Mouse (Mus musculus) adrenal gland, adult (tissue): ENCODE results near the gene Gm45062.

Experiments
- DNase-seq, 2 experiments: peaks; one replicate each; pipeline ENCODE4 v3.0.0; 2022 to 2023; ENCODE audit warnings: low spot score in 1 of 2; ENCODE audit not compliant: inconsistent age in 2 of 2

Gene Gm45062

DNA sequence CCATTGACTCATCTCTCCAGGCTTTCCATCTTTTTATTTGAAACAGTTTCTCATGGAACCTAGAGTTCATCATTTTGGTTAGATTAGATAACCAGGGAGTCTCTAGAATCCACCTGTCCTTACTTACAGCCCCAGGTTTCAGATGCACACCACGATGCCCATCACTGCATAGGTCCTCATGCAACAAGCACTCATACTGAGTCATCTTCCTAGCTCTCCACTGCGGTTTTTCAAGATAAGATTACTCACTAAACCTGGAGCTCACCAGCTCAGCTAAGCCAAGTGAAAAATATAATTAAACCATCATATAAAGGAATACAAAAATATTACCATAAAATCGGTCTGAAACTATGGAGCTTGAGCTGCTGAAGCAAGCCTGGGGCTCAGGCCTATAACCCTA is 324.6 kb downstream of the Gm45062 start:
- no peak for DNase-seq

DNA sequence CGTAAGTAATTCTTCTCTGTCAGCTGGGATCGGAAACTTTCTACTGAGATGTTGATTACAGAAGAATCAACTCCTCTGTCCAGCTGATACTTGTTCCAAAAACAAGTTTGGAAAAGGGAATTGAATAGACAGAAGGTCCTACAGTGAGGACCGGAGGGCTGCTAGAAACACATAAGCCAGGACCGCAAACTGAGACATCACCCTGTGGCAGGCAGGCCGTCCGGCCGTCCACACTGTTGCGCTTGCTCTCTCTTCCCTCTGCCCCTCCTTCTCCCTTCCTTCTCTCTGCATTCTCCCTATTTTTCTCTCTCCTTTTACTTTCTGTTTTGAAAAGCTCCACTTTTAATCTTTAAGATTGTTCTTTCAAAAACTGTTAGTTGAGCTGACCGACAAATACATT is 332.4 kb downstream of the Gm45062 start:
- no peak for DNase-seq

DNA sequence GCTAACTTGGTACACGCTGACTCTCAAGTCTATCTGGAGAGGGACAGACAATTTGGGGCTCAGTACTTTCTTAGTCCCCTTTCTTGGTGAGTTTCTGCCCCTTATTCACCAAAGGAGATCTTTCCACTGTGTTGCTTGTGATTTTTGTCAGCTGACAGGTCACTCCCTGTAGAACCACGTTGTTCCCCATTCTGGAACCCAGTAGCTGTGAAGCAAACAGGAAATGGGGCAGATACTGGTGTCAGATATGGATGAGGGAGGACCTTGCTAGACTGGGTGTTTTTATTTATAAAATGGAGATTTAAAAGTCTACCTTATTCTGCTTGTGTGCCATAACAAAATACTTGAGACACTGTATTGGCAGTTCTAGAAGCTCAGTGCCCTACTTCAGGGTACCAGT is 358.1 kb downstream of the Gm45062 start:
- no peak for DNase-seq

DNA sequence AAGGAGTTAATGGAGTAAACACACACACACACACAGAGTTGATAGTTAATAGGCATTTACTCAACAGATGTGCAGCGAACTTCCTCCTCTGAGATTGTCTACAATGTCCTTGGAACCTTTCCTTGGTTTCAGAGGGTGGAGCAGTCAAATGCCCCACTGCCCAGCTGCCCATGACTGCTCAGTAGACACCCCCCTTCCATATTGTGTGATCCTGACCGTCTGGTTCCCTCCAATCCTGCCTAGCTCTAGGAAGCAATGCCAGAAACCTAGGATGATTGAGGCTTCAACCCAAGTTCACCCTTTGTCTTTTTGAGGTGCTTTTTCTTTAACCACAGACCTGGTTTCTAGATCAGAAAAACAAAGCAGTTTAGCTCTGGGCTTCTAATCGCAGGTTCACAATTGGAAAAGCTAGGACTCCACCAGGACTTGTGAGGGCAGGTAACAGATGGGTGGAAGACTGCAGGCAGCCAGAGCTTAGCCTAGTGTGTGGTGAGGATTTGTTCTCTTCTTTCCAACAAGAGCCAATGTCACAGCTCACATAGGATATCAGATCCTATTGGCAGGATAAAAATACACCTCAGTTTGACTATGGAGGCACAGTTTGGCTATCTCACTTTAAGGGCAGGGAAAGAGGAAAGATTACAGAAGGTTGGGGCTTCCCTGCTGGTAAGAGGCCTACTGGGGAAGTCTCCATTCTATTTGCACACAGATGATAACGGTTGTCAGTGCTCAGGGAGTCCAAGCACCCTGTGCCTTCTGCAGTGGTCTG is 360.5 kb downstream of the Gm45062 start:
- no peak for DNase-seq

DNA sequence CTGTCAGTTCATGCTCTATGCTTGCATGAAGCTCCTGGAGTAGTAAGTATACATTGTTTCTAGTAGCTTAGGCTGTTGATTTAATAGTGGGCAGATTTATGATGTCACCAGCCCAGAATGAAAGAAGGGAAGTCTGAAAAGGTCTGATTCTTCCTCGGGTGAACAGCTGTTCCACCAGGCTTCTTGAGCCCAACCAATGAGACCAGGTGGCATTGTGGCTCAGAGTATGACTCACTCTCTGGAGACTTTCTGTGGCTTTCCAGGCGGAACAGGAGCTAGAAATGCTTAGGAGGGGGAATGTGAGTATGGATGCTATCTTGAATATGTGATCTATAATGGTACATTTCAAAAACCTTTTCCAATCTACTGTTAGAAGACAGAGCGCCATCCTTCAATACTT is 363.8 kb downstream of the Gm45062 start:
- DNase-seq: no peak

DNA sequence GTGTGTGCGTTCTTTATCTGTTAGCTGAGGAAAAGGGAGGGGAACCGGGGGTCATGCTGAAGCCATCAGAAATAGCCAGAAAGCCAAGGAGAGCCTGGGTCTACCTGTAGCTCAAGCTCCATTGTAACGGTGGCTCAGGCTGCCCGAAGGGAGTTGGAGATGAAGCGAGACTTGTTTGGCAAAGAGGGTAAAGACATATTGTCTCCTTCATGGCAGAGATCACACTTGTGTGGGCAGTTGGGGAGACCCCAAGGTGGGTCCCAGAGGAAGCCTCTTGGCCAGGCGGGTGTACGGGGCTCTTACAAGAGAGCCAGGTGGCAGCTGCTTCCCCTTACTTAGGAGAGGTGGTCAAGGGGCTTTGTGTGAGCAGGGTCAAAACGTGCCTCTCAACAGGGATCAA is 369.0 kb downstream of the Gm45062 start:
- DNase-seq: no peak

DNA sequence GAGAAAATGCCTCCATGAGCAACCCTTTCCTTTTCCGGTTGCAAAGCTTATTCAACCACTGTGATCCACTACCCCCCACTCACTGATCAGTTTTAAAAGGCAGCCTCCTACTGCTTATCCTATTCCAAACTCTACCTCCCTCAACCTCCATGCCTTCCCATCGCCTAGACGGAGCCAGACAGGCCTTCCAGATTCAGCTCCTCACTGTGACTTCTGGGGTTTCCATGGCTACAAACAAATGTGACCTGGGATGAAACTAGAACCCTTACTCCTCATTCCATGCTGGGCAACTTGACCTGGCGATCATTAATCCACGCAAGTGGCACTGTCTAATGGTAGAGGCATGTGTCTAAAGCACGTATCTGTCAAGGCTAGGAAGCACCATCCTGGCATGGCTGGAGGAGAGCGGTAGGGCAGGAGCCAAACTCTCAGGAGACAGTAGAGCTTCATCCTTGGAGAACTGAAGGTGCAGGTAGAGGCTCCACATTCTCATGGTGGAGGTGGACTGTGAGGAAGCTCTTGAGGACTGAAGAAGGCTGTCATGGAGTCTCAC is 369.5 kb downstream of the Gm45062 start:
- no peak for DNase-seq

DNA sequence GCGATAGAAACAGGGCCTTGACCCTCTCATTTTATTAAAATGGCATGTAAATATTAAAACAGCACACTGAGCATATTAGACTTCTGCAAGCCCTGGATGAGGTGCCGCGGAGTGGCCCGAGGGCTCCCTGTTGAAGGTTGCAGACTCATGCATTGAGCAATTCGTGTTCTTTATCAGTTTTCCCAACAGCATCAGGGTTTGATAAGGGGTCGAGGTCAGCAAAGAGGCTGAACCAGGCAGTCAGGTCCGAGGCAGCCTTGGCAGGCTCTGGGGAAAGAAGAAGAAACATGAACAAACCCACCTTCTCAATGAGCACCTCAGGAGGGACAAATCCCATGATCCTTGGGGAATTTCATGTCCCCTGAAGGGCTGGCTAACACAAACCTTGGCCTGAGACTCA is 371.3 kb downstream of the Gm45062 start:
- peak; percentile 13 to 75 for DNase-seq

DNA sequence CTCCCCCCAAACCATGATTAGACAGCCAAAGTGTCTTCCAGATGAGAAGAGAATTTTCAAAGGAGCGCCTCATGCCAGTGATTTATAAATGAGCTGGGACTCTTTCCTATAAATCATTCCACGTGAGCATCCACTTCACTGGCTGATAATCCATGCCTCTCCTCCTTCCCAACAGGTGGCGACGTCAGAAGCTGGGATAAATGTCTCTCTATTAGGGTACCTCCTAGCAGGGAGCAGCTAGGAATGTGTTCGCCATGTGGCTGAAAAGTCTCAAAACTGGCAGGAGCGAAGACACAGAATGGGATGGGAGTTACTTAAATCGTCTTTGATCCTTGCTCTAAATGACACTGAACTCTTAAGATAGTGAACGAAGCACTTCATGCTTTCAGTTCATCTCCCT is 372.1 kb downstream of the Gm45062 start:
- DNase-seq: no peak

DNA sequence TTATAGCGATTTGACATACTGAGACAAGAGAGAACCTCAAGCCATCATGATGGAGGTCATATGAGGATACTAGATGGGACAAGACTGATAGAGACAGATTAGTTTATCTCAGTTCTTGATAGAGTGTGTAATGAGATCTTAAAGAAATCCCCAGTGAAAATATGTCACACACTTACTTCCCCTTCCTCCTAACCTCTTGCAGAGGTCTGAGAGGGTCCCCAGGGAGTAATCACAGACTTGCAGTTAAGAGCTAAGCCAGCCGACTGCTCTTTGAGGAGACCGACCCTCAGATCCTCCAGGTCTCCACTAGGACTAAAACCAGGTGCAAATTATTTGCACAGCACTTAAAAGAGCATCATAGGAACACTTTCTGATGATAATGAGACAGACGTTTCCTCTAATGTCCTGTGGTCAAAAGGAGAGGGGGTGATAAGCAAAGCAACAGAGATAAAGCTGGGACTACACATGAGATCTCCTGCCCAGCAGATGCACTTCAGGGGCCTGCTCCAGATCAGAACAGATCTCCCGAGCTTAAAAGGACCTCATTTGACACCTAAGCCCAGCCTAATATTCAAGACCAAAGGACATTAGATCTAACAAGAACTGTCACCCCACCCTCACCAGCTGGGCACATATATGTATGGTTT is 372.9 kb downstream of the Gm45062 start:
- no peak for DNase-seq

DNA sequence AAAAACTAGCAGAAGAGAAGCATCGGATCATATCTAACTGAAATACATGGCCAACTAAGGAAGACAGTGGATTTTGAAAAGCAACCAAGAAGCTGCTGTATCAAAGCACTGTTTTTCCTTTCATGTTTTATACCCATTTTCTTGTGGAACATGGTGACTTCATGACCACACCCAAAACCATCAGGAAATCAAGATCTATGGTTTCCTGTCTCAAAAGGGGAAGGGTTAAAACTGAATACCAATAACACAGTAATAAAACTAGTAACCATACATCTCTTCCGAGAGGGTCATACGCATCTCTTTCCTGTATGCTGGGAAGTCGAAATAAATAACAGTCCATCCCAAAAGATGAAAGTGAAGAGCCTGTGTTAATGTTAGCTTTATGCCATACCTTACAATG is 373.5 kb downstream of the Gm45062 start:
- DNase-seq: no peak

DNA sequence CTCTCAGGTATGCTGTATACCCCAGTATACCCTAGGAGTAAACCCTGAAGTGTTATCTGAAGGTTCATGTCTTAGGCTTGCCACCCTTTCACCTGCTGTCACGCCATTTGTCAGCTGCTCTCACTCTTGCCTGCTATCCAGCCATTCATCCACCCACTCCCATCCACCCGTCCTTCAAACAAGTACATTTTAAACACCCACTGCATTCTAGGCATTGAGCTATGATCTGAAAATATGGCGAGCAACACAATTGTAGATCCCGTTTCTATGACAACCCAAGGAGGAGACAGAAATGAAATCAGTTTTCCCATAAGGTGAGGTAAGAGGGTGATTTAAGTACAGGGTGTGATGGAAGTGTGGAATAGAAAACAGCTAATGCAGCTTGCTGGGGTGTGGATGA is 378.9 kb downstream of the Gm45062 start:
- no peak for DNase-seq

DNA sequence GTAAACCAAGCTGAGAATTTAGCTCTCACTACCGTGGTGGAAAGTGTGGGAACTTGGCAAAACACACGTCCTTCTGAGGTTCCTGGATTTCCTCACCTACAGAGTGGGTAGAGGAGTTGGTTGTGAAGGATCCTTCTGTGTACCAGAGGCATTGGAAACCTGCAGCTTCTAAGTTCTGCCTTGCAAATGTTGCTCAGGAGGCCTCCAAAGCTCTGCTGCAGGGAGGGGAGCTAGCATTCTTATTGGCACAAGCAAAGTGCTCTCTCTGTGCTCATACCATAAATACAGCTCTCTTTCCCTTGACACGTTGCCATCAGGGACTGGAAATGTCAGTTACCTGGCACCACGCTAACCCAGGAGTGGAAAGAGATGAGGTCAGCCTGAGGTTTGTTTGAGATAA is 379.6 kb downstream of the Gm45062 start:
- no peak for DNase-seq

DNA sequence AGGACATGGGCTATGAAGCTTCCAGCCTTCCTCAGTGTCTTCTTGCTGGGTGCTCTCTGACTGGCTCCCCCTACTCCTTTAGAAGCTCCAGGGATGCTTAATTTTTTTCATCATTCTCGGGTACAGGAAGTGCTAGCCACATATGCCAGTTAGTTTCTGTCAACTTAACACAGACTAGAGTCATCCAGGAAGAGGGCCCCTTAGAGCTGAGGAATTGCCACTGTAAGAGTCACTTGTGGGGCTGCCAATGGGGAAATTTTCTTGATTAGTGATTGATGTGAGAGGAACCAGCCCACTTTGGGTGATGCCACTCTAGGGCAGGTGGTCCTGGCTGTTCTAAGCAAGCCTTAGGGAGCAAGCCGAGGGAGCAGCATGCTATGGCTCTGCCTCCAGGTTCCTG is 380.3 kb downstream of the Gm45062 start:
- DNase-seq: no peak

DNA sequence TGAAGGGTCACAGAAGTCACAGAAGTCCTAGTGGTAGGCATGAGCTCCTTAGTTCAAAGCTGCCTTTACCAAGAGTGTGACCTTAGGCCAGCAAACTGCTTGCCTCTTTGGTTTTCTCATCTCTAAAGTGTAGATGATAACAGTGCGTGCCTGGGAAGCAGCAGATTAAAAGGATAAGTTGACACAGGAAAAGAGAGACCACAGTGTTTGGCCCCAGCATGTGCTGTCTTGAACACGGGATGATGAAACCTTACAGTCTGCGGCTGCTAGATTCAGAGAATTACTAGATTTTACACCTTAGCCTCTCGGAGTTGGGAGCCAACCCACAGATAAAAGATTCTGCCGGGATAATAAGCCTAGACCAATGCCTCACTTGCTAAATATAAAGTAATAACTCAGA is 381.6 kb downstream of the Gm45062 start:
- DNase-seq: no peak

DNA sequence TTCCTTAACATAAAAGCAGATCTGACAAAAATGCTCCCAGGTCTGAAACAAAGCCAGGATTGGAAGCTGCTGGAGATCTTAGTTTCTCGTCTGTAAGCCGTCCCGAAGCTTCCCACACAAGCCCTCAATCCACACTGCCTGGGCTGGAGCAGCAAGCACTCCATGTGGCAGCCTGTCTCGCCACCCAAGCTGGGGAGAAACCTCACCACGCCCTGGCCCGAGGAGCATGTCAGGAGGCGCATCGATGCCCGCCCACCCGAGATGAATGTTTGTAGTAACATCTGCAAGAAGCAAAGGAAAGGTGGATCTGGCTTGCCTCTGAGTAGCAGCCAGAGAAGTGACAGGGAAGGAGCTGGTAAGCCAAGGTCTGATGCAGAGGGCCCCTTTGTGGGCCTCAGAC is 385.5 kb downstream of the Gm45062 start:
- DNase-seq: no peak

DNA sequence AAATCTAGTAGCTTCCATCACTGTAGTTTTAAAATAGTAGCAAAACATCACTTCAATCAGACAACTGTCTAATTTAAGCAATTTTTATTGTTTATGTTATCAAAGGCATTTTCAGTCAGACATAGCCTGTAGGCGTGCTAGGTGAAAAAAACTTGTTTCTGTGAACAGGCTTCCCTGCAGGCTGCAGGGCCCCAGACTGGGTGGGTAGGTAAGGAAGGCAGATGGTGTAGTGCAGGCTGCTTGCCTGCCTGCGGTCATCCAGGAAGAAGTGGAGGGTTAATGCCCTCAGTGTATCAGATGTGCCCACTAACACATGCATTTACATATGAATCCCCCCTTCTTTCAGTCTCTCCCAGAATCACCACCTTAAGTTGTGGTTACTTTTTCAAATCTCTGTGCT is 386.5 kb downstream of the Gm45062 start:
- DNase-seq: no peak
